Mouse (Mus musculus) cortical plate, adult 2 months (tissue): ENCODE results near the gene H2afb2.

Source experiments
- CTCF ChIP-seq: fragments of 200-500 bp; IDR thresholded peaks from 2 replicates; pipeline ENCODE4 v1.5.1; 2011; ENCODE audit warnings: mild to moderate bottlenecking, control low read depth, low read length; ENCODE audit not compliant: insufficient read depth; ENCODE audit errors: extremely low read depth
- POLR2A ChIP-seq: fragments of 200-500 bp; IDR thresholded peaks from 2 replicates; pipeline ENCODE4 v1.6.1; 2011; ENCODE audit warnings: mild to moderate bottlenecking, low read length, control low read depth; ENCODE audit not compliant: insufficient read depth; ENCODE audit errors: extremely low read depth

- TF ChIP-seq POLR2A = no peak
- TF ChIP-seq CTCF = no peak
Measured at GRCm38 (mm10) chrX:116680878-116681277, at the start of gene H2afb2.
